Mouse (Mus musculus): ENCODE measurements around the gene Zscan29. TPM values are rescaled to one million over a fixed set of nuclear protein-coding genes. Genes with fewer than 3 reads are reported as not detected.

Zscan29 gene
- polyA plus RNA-seq, 1 experiment from 2014 or later = 8.5 TPM

GRCm38 (mm10) chr2:121183431-121183830 lies 12.5 kb upstream of the Zscan29 start:
- no peak overlapping the region for H3K4me2 ChIP-seq (ENCODE audit: low read length)
- peaks cover 66% of the 10 kb centered on the region for H3K36me3 ChIP-seq (ENCODE audit: control insufficient read depth, insufficient read depth, low read length)
- no peaks in the 10 kb centered on the region for H3K9me3 ChIP-seq (replicated peaks; ENCODE audit: control insufficient read depth, low read length)
- no peak overlapping the region for H3K9ac ChIP-seq (ENCODE audit: low read length)
- DNase-seq (ENCODE audit: low spot score) = no peak
- WGBS = 95% methylated on average over 5 of the region's 5 CpGs
- H3K4me3 ChIP-seq (ENCODE audit: low read depth, low read length) = no peak overlapping the region
- no peaks in the 10 kb centered on the region for H3K4me1 ChIP-seq (ENCODE audit: control insufficient read depth, insufficient read depth, low read length)
- H3K27ac ChIP-seq (ENCODE audit: low read depth, low read length) = no peak overlapping the region
- no peak for ATAC-seq
- no peaks in the 10 kb centered on the region for H3K27me3 ChIP-seq (replicated peaks; ENCODE audit: control insufficient read depth, insufficient read depth, low read length)

DNA sequence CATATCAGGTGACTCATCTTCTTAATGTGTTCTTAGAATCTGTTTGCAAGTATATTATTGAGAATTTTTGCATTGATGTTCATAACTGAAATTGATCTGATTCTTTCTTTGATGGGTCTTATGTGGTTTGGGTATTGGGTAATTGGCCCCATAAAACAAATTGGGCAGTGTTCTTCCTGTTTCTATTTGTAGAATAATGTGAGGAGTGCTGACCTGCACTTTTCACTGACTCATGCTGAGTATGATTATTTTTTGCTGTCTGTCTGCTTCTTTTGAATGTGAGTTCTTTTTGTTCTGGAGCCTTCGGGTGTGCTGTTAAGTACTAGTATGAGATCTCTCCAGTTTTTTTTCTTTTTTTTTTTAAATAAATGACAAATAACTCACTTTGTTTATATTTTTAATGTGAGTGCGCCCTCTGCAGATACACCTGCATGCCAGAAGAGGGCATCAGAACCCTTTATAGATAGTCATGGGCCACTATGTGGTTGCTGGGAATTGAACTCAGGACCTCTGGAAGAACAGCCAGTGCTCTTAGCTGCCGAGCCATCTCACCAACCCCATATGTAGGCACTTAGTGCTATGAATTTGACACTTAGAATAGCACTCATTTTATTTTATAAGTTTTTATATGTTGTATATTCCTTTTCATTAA lies 8.0 kb upstream of the Zscan29 start:
- Histone ChIP-seq H3K27ac (ENCODE audit: low read depth, low read length) (no peak overlapping the region), H3K36me3 (ENCODE audit: control insufficient read depth, insufficient read depth, low read length) (peaks cover 73% of the 10 kb centered on the region), H3K27me3 (replicated peaks; ENCODE audit: control insufficient read depth, insufficient read depth, low read length) (no peaks in the 10 kb centered on the region), H3K4me1 (ENCODE audit: control insufficient read depth, insufficient read depth, low read length) (no peaks in the 10 kb centered on the region), H3K4me2 (ENCODE audit: low read length) (no peak overlapping the region), H3K9ac (ENCODE audit: low read length) (no peak overlapping the region), H3K4me3 (ENCODE audit: low read depth, low read length) (no peak overlapping the region), H3K9me3 (replicated peaks; ENCODE audit: control insufficient read depth, low read length) (no peaks in the 10 kb centered on the region)
- ATAC-seq (no peak), DNase-seq (ENCODE audit: low spot score) (no peak)
- WGBS = 95% methylated on average over 3 of the region's 3 CpGs

DNA sequence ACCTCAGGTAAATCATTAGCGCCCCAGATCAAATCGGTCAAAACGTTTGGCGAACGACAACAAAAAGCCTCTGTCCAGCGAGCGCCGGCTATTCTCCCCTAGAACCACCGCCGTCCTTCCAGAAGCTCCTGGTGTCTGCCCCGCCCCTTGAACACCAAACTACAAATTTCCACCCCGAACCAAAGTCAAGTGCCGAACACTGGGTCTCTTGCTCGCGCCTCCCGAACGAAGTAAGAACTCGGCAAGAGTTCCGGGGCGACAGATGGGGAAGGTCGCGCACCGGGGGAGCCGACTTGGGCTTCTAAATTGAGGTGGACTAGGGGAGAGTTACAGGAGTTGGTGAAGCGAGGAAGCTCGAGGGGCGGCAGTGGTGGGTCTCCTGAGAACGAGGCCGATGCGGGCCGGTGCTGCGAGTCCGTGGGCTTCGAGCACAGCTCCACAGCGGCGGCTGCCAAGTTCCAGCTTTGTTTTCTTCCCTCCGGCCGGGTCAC lies 399 bp downstream of the Zscan29 start, which contains the start of gene Tubgcp4:
TSS of gene Tubgcp4 (plus strand) at position 174 of the 491 bp plus-strand sequence.
- peak within 1 kb of the TSS; percentile 85 for H3K9ac ChIP-seq (ENCODE audit: low read length)
- peaks cover 33% of the 10 kb centered on the region for H3K36me3 ChIP-seq (ENCODE audit: control insufficient read depth, insufficient read depth, low read length)
- peak within 1 kb of the TSS; percentile 80 for H3K27ac ChIP-seq (ENCODE audit: low read depth, low read length)
- H3K4me1 ChIP-seq (ENCODE audit: control insufficient read depth, insufficient read depth, low read length) = peaks cover 23% of the 10 kb centered on the region
- no peaks in the 10 kb centered on the region for H3K9me3 ChIP-seq (replicated peaks; ENCODE audit: control insufficient read depth, low read length)
- peak within 1 kb of the TSS; percentile 92 for H3K4me3 ChIP-seq (ENCODE audit: low read depth, low read length)
- no peaks in the 10 kb centered on the region for H3K27me3 ChIP-seq (replicated peaks; ENCODE audit: control insufficient read depth, insufficient read depth, low read length)
- ATAC-seq (peak; percentile 63), DNase-seq (ENCODE audit: low spot score) (no peak)
- WGBS = under 1% methylated on average over 37 of the region's 38 CpGs
- peak within 1 kb of the TSS; percentile 92 for H3K4me2 ChIP-seq (ENCODE audit: low read length)

- no peaks in the 10 kb centered on the region for H3K27me3 ChIP-seq (replicated peaks; ENCODE audit: control insufficient read depth, insufficient read depth, low read length)
- no peaks in the 10 kb centered on the region for H3K9me3 ChIP-seq (replicated peaks; ENCODE audit: control insufficient read depth, low read length)
- H3K4me3 ChIP-seq (ENCODE audit: low read depth, low read length) = peak overlapping the region; percentile 92
- H3K27ac ChIP-seq (ENCODE audit: low read depth, low read length) = no peak overlapping the region
- peaks cover 29% of the 10 kb centered on the region for H3K36me3 ChIP-seq (ENCODE audit: control insufficient read depth, insufficient read depth, low read length)
- ATAC-seq (no peak), DNase-seq (ENCODE audit: low spot score) (no peak)
- H3K4me2 ChIP-seq (ENCODE audit: low read length) = peak overlapping the region; percentile 92
- 5% methylated on average over 9 of the region's 9 CpGs for WGBS
- H3K9ac ChIP-seq (ENCODE audit: low read length) = peak overlapping the region; percentile 85
- peaks cover 23% of the 10 kb centered on the region for H3K4me1 ChIP-seq (ENCODE audit: control insufficient read depth, insufficient read depth, low read length)
Observed at GRCm38 (mm10) chr2:121169902-121170301, 1.0 kb downstream of the Zscan29 start.

- ATAC-seq (no peak), DNase-seq (ENCODE audit: low spot score) (no peak)
- H3K4me2 ChIP-seq (ENCODE audit: low read length) = peak overlapping the region; percentile 92
- peak overlapping the region; percentile 85; the same call in 1 of the 2 replicates for H3K9ac ChIP-seq (ENCODE audit: low read length)
- WGBS = 71% methylated on average over 4 of the region's 4 CpGs
- H3K4me1 ChIP-seq (ENCODE audit: control insufficient read depth, insufficient read depth, low read length) = peaks cover 23% of the 10 kb centered on the region
- H3K36me3 ChIP-seq (ENCODE audit: control insufficient read depth, insufficient read depth, low read length) = peaks cover 30% of the 10 kb centered on the region
- H3K27ac ChIP-seq (ENCODE audit: low read depth, low read length) = no peak overlapping the region
- H3K4me3 ChIP-seq (ENCODE audit: low read depth, low read length) = peak overlapping the region; percentile 92
- H3K9me3 ChIP-seq (replicated peaks; ENCODE audit: control insufficient read depth, low read length) = no peaks in the 10 kb centered on the region
- H3K27me3 ChIP-seq (replicated peaks; ENCODE audit: control insufficient read depth, insufficient read depth, low read length) = no peaks in the 10 kb centered on the region
Observed at GRCm38 (mm10) chr2:121169173-121169572, 1.8 kb downstream of the Zscan29 start.

DNA sequence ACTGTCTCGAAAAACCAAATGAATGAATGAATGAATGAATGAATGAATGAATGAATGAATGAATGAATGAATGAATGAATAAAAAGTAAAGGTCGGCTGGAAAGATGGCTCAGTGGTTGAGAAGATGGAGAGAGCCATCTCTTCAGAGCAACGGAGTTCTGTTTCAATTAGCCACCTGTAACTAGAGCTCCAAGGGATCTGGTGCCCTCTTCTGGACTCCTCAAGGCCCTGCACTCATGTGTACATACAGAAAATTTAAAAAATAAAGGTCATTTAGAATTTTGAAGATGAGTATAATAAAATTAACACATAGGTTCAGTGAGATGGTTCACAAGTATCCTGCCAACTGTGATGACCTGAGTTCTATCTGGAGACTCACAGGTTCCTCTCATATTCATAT lies 17.8 kb downstream of the Zscan29 start:
- Histone ChIP-seq H3K9ac (ENCODE audit: low read length) (no peak overlapping the region), H3K27me3 (replicated peaks; ENCODE audit: control insufficient read depth, insufficient read depth, low read length) (no peaks in the 10 kb centered on the region), H3K9me3 (replicated peaks; ENCODE audit: control insufficient read depth, low read length) (no peaks in the 10 kb centered on the region), H3K36me3 (ENCODE audit: control insufficient read depth, insufficient read depth, low read length) (peaks cover 49% of the 10 kb centered on the region), H3K4me2 (ENCODE audit: low read length) (no peak overlapping the region), H3K4me1 (ENCODE audit: control insufficient read depth, insufficient read depth, low read length) (no peaks in the 10 kb centered on the region), H3K27ac (ENCODE audit: low read depth, low read length) (no peak overlapping the region), H3K4me3 (ENCODE audit: low read depth, low read length) (no peak overlapping the region)
- DNase-seq (ENCODE audit: low spot score) (no peak), ATAC-seq (no peak)
- 83% methylated on average over 3 of the region's 3 CpGs for WGBS

DNA sequence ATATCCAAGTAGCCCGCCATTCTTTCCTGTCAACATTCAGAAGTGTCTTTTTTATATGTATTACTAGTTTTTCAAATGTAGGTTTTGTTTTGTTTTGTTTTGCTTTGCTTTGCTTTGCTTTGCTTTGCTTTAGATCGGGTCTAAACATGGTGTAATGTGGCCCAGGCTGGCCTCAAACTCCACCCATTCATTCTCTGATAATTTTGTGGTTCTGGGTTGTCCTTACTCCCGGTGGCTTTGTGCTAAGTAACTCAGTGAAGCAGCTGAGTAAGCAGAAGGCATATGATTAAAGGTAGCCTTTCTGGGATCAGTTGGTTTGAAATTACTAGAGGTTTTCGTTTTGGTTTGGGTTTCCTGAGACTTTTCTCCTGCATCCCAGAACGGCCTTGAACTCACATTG lies 21.2 kb downstream of the Zscan29 start:
- Histone ChIP-seq H3K27me3 (replicated peaks; ENCODE audit: control insufficient read depth, insufficient read depth, low read length) (no peaks in the 10 kb centered on the region), H3K4me1 (ENCODE audit: control insufficient read depth, insufficient read depth, low read length) (no peaks in the 10 kb centered on the region), H3K4me2 (ENCODE audit: low read length) (no peak overlapping the region), H3K36me3 (ENCODE audit: control insufficient read depth, insufficient read depth, low read length) (peaks cover 52% of the 10 kb centered on the region), H3K27ac (ENCODE audit: low read depth, low read length) (no peak overlapping the region), H3K9me3 (replicated peaks; ENCODE audit: control insufficient read depth, low read length) (no peaks in the 10 kb centered on the region), H3K9ac (ENCODE audit: low read length) (no peak overlapping the region), H3K4me3 (ENCODE audit: low read depth, low read length) (no peak overlapping the region)
- ATAC-seq (no peak), DNase-seq (ENCODE audit: low spot score) (no peak)
- 85% methylated on average over 5 of the region's 5 CpGs for WGBS

GRCm38 (mm10) chr2:121142415-121142814 lies 28.5 kb downstream of the Zscan29 start:
- Histone ChIP-seq H3K4me3 (ENCODE audit: low read depth, low read length) (no peak overlapping the region), H3K27me3 (replicated peaks; ENCODE audit: control insufficient read depth, insufficient read depth, low read length) (no peaks in the 10 kb centered on the region), H3K9me3 (replicated peaks; ENCODE audit: control insufficient read depth, low read length) (no peaks in the 10 kb centered on the region), H3K9ac (ENCODE audit: low read length) (no peak overlapping the region), H3K4me2 (ENCODE audit: low read length) (no peak overlapping the region), H3K36me3 (ENCODE audit: control insufficient read depth, insufficient read depth, low read length) (peaks cover 47% of the 10 kb centered on the region), H3K4me1 (ENCODE audit: control insufficient read depth, insufficient read depth, low read length) (peaks cover 25% of the 10 kb centered on the region), H3K27ac (ENCODE audit: low read depth, low read length) (no peak overlapping the region)
- ATAC-seq = no peak
- WGBS = 63% methylated on average over 2 of the region's 2 CpGs
- no peak for DNase-seq (ENCODE audit: low spot score)
